Mouse (Mus musculus): ENCODE results near the gene Tex26.

DNA sequence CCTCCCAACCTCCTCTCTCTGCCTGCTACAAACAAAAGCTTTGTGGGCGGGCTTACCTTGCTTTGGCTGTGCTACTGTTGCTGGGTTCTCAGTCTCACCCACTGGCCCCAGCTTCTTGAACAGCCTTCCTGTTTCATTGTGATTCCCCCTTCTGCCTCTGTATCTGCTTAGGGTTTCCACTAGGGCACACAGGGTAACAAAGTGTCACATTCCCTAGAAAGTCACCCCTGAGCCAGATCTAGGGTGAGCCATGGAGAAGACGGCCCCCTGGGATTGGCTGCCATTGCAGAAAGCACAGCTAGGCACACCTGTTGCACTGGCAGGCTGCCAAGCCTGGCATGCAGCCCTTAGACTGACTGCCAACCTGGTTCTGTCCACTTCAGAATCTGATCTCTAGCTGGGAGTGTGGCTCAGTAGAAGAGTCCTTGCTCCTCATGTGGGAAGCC lies 10.6 kb upstream of the Tex26 start:
- TF ChIP-seq CTCF (IDR thresholded peaks at IDR 0.05; ENCODE audit: insufficient read depth, low read depth, low read length) = no peak
- no peak for TF ChIP-seq POLR2A (IDR thresholded peaks at IDR 0.05; ENCODE audit: insufficient read depth, low read depth, low read length)
